Mouse (Mus musculus): ENCODE measurements around the gene Ankrd12.

The Ankrd12 gene

GRCm38 (mm10) chr17:65961606-65962136 lies 115.2 kb downstream of the Ankrd12 start:
- no peak for DNase-seq

- no peak for DNase-seq
Observed at GRCm38 (mm10) chr17:65959011-65959410, 117.9 kb downstream of the Ankrd12 start.

- no peak for DNase-seq
Observed at GRCm38 (mm10) chr17:65958366-65958765, 118.5 kb downstream of the Ankrd12 start.

- no peak for DNase-seq
Observed at GRCm38 (mm10) chr17:65957782-65958325, 119.0 kb downstream of the Ankrd12 start.

GRCm38 (mm10) chr17:65956993-65957781 lies 119.7 kb downstream of the Ankrd12 start:
- peak; percentile 51 to 52 for DNase-seq

- no peak for DNase-seq
Observed at GRCm38 (mm10) chr17:65956140-65956539, 120.7 kb downstream of the Ankrd12 start.

GRCm38 (mm10) chr17:65953959-65954358 lies 122.9 kb downstream of the Ankrd12 start:
- DNase-seq = no peak

GRCm38 (mm10) chr17:65952083-65952482 lies 124.8 kb downstream of the Ankrd12 start:
- DNase-seq = no peak

GRCm38 (mm10) chr17:65950622-65951404 lies 126.1 kb downstream of the Ankrd12 start, which contains the start of gene Twsg1:
Gene Twsg1, minus strand, starts transcription at chr17:65951226.
- DNase-seq = peak; percentile 97 to 99

GRCm38 (mm10) chr17:65950183-65950582 lies 126.7 kb downstream of the Ankrd12 start:
- no peak for DNase-seq

GRCm38 (mm10) chr17:65947307-65947706 lies 129.6 kb downstream of the Ankrd12 start:
- no peak for DNase-seq

GRCm38 (mm10) chr17:65945420-65945819 lies 131.5 kb downstream of the Ankrd12 start:
- no peak for DNase-seq

GRCm38 (mm10) chr17:65942394-65942793 lies 134.5 kb downstream of the Ankrd12 start:
- no peak for DNase-seq

GRCm38 (mm10) chr17:65941275-65941674 lies 135.6 kb downstream of the Ankrd12 start:
- no peak for DNase-seq

- DNase-seq = peak in 1 of 2 experiments; percentile 28
Observed at GRCm38 (mm10) chr17:65940221-65940620, 136.7 kb downstream of the Ankrd12 start.

GRCm38 (mm10) chr17:65939461-65940192 lies 137.3 kb downstream of the Ankrd12 start:
- no peak for DNase-seq

- DNase-seq = no peak
Observed at GRCm38 (mm10) chr17:65937671-65938070, 139.2 kb downstream of the Ankrd12 start.

GRCm38 (mm10) chr17:65933741-65934140 lies 143.1 kb downstream of the Ankrd12 start:
- no peak for DNase-seq

- peak; percentile 23 to 34 for DNase-seq
Observed at GRCm38 (mm10) chr17:65931525-65931924, 145.4 kb downstream of the Ankrd12 start.

GRCm38 (mm10) chr17:65930960-65931359 lies 145.9 kb downstream of the Ankrd12 start:
- peak; percentile 66 to 70 for DNase-seq

GRCm38 (mm10) chr17:65930158-65930826 lies 146.6 kb downstream of the Ankrd12 start:
- DNase-seq = no peak
